Mouse (Mus musculus) regulatory T cell (primary cell): ENCODE measurements around the gene Ccs.

ENCODE experiments used
- in situ Hi-C: fragments of 300-600 bp; cut with MboI, MseI; formaldehyde crosslinking; loops from one replicate; pipeline ENCODE4 v1.15.1; 2025; ENCODE audit warnings: high pct_unique_total_duplicates

Ccs gene

GRCm38 (mm10) chr19:4839149-4839548 is at the start of gene Ccs, which contains the start of gene Ccdc87:
TSS of gene Ccs (minus strand) at chr19:4839332.
TSS of gene Ccdc87 (plus strand) at chr19:4839366.
- in situ Hi-C loops = no loop called here

- in situ Hi-C loops = no loop called here
These were observed 44.8 kb upstream of the Ccs start for GRCm38 (mm10) chr19:4883961-4884360.

- in situ Hi-C loops = loop anchor here (5.0 kb wide), 1 partner anchor 83 kb away; the partner anchor contains the start of gene Mrpl11
These were observed 40.2 kb upstream of the Ccs start for GRCm38 (mm10) chr19:4879324-4879703.

GRCm38 (mm10) chr19:4878405-4879323 is 39.5 kb upstream of the Ccs start, which contains the start of gene Zdhhc24:
TSS of gene Zdhhc24 (plus strand) at chr19:4878668.
- in situ Hi-C loops = loop anchor here (5.0 kb wide), 1 partner anchor 84 kb away; the partner anchor contains the start of gene Mrpl11

GRCm38 (mm10) chr19:4877785-4878184 is 38.7 kb upstream of the Ccs start, which contains the start of gene Actn3:
TSS of gene Actn3 (minus strand) at chr19:4877909.
- in situ Hi-C loops = loop anchor here (5.0 kb wide), 1 partner anchor 85 kb away; the partner anchor contains the start of gene Mrpl11

- in situ Hi-C loops = loop anchor here (5.0 kb wide), 1 partner anchor 86 kb away; the partner anchor contains the start of gene Mrpl11
These were observed 37.6 kb upstream of the Ccs start for GRCm38 (mm10) chr19:4876755-4877154.

GRCm38 (mm10) chr19:4876241-4876640 is 37.1 kb upstream of the Ccs start:
- in situ Hi-C loops = loop anchor here (5.0 kb wide), 1 partner anchor 86 kb away; the partner anchor contains the start of gene Mrpl11

- in situ Hi-C loops = loop anchor here (5.0 kb wide), 1 partner anchor 88 kb away; the partner anchor contains the start of gene Mrpl11
These were observed 35.5 kb upstream of the Ccs start for GRCm38 (mm10) chr19:4874613-4875012.

- in situ Hi-C loops = no loop called here
These were observed 26.0 kb upstream of the Ccs start for GRCm38 (mm10) chr19:4865147-4865546.

GRCm38 (mm10) chr19:4863048-4863447 is 23.9 kb upstream of the Ccs start:
- in situ Hi-C loops = no loop called here

- in situ Hi-C loops = no loop called here
These were observed 19.9 kb upstream of the Ccs start for GRCm38 (mm10) chr19:4859081-4859480.

GRCm38 (mm10) chr19:4855951-4856350 is 16.8 kb upstream of the Ccs start:
- in situ Hi-C loops = no loop called here

- in situ Hi-C loops = no loop called here
These were observed 16.3 kb upstream of the Ccs start for GRCm38 (mm10) chr19:4855470-4855820.

GRCm38 (mm10) chr19:4854552-4855469 is 15.7 kb upstream of the Ccs start, which contains the start of gene Ctsf:
TSS of gene Ctsf (plus strand) at chr19:4855130.
- in situ Hi-C loops = no loop called here

GRCm38 (mm10) chr19:4850281-4850680 is 11.1 kb upstream of the Ccs start:
- in situ Hi-C loops = no loop called here

GRCm38 (mm10) chr19:4849800-4850199 is 10.7 kb upstream of the Ccs start:
- in situ Hi-C loops = no loop called here

- in situ Hi-C loops = no loop called here
These were observed 8.4 kb upstream of the Ccs start for GRCm38 (mm10) chr19:4847490-4847889.

- in situ Hi-C loops = no loop called here
These were observed 6.7 kb upstream of the Ccs start for GRCm38 (mm10) chr19:4845846-4846245.

GRCm38 (mm10) chr19:4842611-4843010 is 3.5 kb upstream of the Ccs start:
- in situ Hi-C loops = no loop called here

- in situ Hi-C loops = no loop called here
These were observed 1.7 kb upstream of the Ccs start for GRCm38 (mm10) chr19:4840848-4841247.

GRCm38 (mm10) chr19:4838526-4839140 is 499 bp downstream of the Ccs start:
- in situ Hi-C loops = no loop called here
